Mouse (Mus musculus) midbrain, embryonic 16.5 days (tissue): ENCODE measurements at regions not wholly inside any gene's neighbourhood (a gene's known extent, or its start where the extent isn't known, plus 50 kb on each side); places are given as distances from the start of the nearest gene placed in this dataset.

ENCODE experiments used
- ATAC-seq: fragments of 200-750 bp; cut with Nextera tagmentation; 2 replicates; pipeline ENCODE4 v1.8.0; 2017; ENCODE audit warnings: moderate TSS enrichment
- H3K27ac ChIP-seq: fragments of 300-500 bp; sonication (generic); 2 replicates; pipeline ENCODE4 v1.5.1; 2014; ENCODE audit warnings: mild to moderate bottlenecking, low read length, mixed read lengths
- H3K27me3 ChIP-seq: fragments of 300-500 bp; sonication (generic); 2 replicates; pipeline ENCODE4 v1.6.1; 2014; ENCODE audit warnings: low read depth, low read length, mixed read lengths; ENCODE audit not compliant: control insufficient read depth, insufficient read depth
- H3K36me3 ChIP-seq: fragments of 300-500 bp; sonication (generic); 2 replicates; pipeline ENCODE4 v1.6.1; 2014; ENCODE audit warnings: mild to moderate bottlenecking, low read length, moderate library complexity, mixed read lengths; ENCODE audit not compliant: control insufficient read depth, insufficient read depth
- H3K4me1 ChIP-seq: fragments of 300-500 bp; sonication (generic); 2 replicates; pipeline ENCODE4 v1.6.1; 2014; ENCODE audit warnings: mild to moderate bottlenecking, low read length, mixed read lengths; ENCODE audit not compliant: control insufficient read depth, insufficient read depth
- H3K4me2 ChIP-seq: fragments of 300-500 bp; sonication (generic); 2 replicates; pipeline ENCODE4 v1.6.1; 2014; ENCODE audit warnings: mild to moderate bottlenecking, low read length, mixed read lengths
- H3K4me3 ChIP-seq: fragments of 300-500 bp; sonication (generic); 2 replicates; pipeline ENCODE4 v1.5.1; 2014; ENCODE audit warnings: low read depth, mild to moderate bottlenecking, low read length, moderate library complexity, mixed read lengths
- H3K9ac ChIP-seq: fragments of 300-500 bp; sonication (generic); 2 replicates; pipeline ENCODE4 v1.6.1; 2014; ENCODE audit warnings: low read depth, low read length, mixed read lengths
- H3K9me3 ChIP-seq: fragments of 300-500 bp; sonication (generic); replicated peaks from 2 replicates; pipeline ENCODE4 v1.6.1; 2014; ENCODE audit warnings: mild to moderate bottlenecking, low read length, mixed read lengths; ENCODE audit not compliant: control insufficient read depth, poor library complexity, severe bottlenecking
- WGBS: fragments of 180-500 bp; shearing (Covaris S2); extraction: QIAGEN DNeasy Blood & Tissue Kit; methylation state at CpG from one replicate; pipeline ENCODE4 v1.1.7; 2014; 5-methylcytosine and 5-hydroxymethylcytosine counted together

DNA sequence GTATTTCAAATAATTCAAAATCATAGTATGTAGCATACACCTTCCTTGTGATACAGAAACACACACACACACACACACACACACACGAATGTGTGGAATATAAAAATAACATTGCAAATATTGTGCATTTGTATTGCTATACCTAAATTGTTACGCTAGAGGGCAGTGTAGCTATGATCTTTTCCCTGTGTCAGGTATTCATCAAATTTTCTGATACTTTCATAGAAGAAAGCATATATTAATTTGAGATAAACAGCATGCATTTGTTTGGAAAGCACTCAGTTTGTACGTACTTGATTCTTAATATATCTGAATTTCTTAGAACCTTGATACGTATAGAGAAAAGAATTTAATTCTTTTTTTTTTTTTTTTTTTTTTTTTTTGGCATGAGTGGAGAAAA lies 1700.9 kb upstream of the Sel1l start:
- Histone ChIP-seq H3K27ac (no peak overlapping the region), H3K9ac (no peak overlapping the region), H3K4me3 (no peak overlapping the region), H3K4me2 (no peak overlapping the region), H3K27me3 (no peaks in the 10 kb centered on the region), H3K36me3 (no peaks in the 10 kb centered on the region), H3K4me1 (no peaks in the 10 kb centered on the region), H3K9me3 (no peaks in the 10 kb centered on the region)
- no peak for ATAC-seq
- WGBS = 19% methylated on average over 4 of the region's 4 CpGs

DNA sequence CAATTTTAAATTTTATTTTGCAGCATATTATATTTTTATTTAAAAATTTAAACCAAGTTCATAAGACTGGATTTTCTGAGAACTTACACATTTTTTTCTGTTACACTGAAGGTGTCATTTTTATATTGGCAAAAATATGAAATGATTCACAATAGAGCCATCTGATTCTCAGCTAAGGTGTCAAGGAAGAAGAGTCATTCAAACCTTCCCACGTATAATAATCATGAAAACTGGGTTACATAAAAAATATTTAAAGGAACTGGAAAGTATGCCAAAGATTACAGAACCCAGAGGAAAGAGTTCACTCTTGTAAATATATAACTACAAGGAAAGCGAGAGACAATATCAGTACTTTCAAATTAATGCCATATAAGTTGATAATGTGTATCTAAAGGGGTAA lies 1674.5 kb upstream of the Sel1l start:
- no peak overlapping the region for H3K9ac ChIP-seq
- H3K4me1 ChIP-seq = no peaks in the 10 kb centered on the region
- no peak overlapping the region for H3K4me3 ChIP-seq
- no peaks in the 10 kb centered on the region for H3K27me3 ChIP-seq
- WGBS = 86% methylated on average over 2 of the region's 2 CpGs
- H3K36me3 ChIP-seq = no peaks in the 10 kb centered on the region
- H3K4me2 ChIP-seq = no peak overlapping the region
- no peak for ATAC-seq
- no peaks in the 10 kb centered on the region for H3K9me3 ChIP-seq
- H3K27ac ChIP-seq = no peak overlapping the region

DNA sequence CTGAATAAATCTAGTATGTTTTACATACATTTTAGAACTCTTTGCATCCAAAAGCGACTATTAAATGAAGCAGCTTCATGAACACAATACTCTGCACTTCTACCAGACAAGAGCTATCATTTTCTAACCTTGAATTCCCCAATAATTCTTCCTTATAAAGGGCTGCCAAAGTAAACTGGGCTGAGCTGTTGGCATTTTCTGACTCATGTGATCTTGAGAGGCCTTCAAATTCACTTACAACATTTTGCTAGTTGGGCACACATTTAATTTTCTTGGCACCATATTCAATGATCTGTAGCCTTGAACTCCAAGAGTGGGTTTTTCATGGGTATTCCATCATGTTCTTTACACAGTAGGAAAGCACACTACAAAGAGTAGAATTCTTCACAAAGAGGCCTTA lies 1637.4 kb upstream of the Sel1l start:
- H3K27me3 ChIP-seq = no peaks in the 10 kb centered on the region
- no peak overlapping the region for H3K4me2 ChIP-seq
- H3K4me1 ChIP-seq = no peaks in the 10 kb centered on the region
- no peak overlapping the region for H3K9ac ChIP-seq
- no peak overlapping the region for H3K27ac ChIP-seq
- H3K4me3 ChIP-seq = no peak overlapping the region
- 74% methylated on average over 1 of the region's 1 CpGs for whole genome bisulfite sequencing
- H3K36me3 ChIP-seq = no peaks in the 10 kb centered on the region
- H3K9me3 ChIP-seq = no peaks in the 10 kb centered on the region
- ATAC-seq = no peak

DNA sequence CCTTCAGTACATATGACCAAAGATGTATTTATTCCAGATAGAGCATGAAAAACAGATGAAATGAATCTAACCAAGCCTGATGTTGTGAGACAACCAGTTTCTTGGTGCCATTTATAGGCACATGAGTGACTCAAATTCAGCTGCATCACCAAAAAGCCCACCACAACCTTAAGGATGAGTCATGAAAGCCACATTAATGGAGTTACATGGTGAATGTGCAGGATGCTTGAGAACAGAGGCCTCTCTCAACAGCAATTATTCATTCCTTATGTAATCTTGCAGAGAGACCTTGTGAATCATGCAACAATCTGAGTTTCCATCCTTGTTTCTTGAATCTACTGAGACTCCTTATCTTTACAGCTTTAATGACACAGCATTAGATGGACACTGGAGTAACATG lies 1613.1 kb upstream of the Sel1l start:
- no peak for ATAC-seq
- no peaks in the 10 kb centered on the region for H3K9me3 ChIP-seq

DNA sequence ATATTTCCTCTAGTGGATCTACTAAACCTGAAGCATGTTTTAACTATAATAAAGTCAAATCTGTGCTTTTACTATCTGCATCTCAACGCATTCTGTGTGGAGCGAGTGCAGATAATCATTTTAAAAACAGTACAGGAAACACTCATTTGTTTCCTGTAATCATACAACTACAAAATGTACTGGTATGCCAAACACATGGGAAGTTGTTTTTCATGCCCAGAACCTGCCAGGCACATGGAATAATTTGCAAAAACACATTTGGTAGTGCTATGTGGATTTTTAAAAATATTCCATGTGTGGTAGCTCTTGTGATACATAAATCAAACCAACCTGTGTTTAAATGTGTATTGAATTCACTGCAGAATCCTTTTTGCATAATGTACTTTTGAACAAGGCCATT lies 1600.5 kb upstream of the Sel1l start:
- no peak for ATAC-seq
- Histone ChIP-seq H3K9ac (no peak overlapping the region), H3K4me3 (no peak overlapping the region), H3K36me3 (no peaks in the 10 kb centered on the region), H3K4me2 (no peak overlapping the region), H3K27ac (no peak overlapping the region), H3K4me1 (no peaks in the 10 kb centered on the region), H3K9me3 (no peaks in the 10 kb centered on the region), H3K27me3 (no peaks in the 10 kb centered on the region)
- 88% methylated on average over 2 of the region's 2 CpGs for WGBS

More for the DNA sequence above, 1613.1 kb upstream of the Sel1l start:
- no peak overlapping the region for H3K9ac ChIP-seq
- H3K4me1 ChIP-seq = no peaks in the 10 kb centered on the region
- H3K27ac ChIP-seq = no peak overlapping the region
- H3K4me2 ChIP-seq = no peak overlapping the region
- no peak overlapping the region for H3K4me3 ChIP-seq
- H3K36me3 ChIP-seq = no peaks in the 10 kb centered on the region
- no peaks in the 10 kb centered on the region for H3K27me3 ChIP-seq

DNA sequence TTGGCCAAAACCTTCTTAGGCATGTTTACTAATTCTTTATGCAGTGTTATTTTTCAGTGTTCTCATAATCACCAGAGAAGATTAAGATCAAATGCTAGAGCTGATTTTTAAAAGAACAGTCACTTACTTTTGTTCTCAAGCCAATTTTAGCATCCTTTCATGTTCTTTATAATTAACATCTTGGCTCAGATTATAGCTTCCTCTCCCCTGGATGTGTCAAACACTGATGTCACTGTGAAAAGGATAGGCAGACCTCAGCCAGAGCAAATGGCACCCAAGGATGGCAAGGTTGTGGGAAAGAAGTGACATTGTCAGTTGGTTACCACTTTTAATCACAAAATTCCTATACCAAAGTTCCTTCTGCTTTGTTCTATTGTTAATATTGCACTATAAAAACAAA lies 1580.3 kb upstream of the Sel1l start:
- Histone ChIP-seq H3K4me2 (no peak overlapping the region), H3K4me3 (no peak overlapping the region), H3K9me3 (no peaks in the 10 kb centered on the region), H3K27ac (no peak overlapping the region), H3K9ac (no peak overlapping the region), H3K36me3 (no peaks in the 10 kb centered on the region), H3K4me1 (no peaks in the 10 kb centered on the region), H3K27me3 (no peaks in the 10 kb centered on the region)
- no peak for ATAC-seq

DNA sequence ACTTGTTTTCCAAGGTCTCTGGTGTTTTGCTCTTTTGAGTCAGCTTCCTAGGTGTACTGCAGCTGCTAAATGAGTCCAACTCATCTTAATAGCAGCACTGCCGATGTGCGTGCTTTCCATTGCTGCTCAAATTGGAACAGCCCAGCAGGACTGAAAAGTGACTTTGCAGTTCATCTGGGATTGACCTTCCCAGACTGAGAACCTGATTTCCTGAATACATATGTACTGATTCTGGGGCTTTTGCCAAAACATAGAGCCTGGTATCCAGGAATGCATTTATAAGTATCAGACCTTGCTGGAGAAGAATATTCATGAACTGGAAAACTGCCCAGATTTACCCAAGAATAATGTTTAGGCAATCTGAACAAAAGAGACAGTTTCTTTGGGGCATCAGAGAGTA lies 1579.0 kb upstream of the Sel1l start:
- H3K4me2 ChIP-seq = no peak overlapping the region
- H3K27me3 ChIP-seq = no peaks in the 10 kb centered on the region
- no peak overlapping the region for H3K9ac ChIP-seq
- H3K4me3 ChIP-seq = no peak overlapping the region
- WGBS = 70% methylated on average over 2 of the region's 2 CpGs
- no peak overlapping the region for H3K27ac ChIP-seq
- no peaks in the 10 kb centered on the region for H3K4me1 ChIP-seq
- ATAC-seq = no peak
- no peaks in the 10 kb centered on the region for H3K9me3 ChIP-seq
- no peaks in the 10 kb centered on the region for H3K36me3 ChIP-seq

DNA sequence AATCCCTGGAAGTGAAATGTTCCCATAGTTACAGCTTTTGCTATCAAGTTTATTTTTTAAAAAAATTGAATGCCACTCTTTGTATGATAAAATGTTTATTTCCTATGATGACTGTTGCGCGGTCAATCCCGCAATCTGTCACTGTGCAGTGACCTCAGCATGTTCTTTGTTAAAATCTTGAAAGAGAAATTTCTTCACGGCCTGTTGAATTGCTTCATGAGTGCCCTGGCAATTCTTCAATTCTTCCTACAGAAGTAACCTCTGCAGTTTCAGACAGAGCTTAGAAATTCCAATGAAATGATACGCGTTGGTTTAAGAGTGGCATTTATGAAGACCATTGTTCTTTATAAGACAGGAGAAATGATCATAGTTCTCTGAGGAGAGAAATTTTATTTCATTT lies 1567.4 kb upstream of the Sel1l start:
- no peak overlapping the region for H3K4me3 ChIP-seq
- H3K9ac ChIP-seq = no peak overlapping the region
- no peak overlapping the region for H3K4me2 ChIP-seq
- no peaks in the 10 kb centered on the region for H3K4me1 ChIP-seq
- H3K27ac ChIP-seq = no peak overlapping the region
- ATAC-seq = no peak
- no peaks in the 10 kb centered on the region for H3K36me3 ChIP-seq
- no peaks in the 10 kb centered on the region for H3K9me3 ChIP-seq
- H3K27me3 ChIP-seq = no peaks in the 10 kb centered on the region
- 45% methylated on average over 6 of the region's 6 CpGs for WGBS

DNA sequence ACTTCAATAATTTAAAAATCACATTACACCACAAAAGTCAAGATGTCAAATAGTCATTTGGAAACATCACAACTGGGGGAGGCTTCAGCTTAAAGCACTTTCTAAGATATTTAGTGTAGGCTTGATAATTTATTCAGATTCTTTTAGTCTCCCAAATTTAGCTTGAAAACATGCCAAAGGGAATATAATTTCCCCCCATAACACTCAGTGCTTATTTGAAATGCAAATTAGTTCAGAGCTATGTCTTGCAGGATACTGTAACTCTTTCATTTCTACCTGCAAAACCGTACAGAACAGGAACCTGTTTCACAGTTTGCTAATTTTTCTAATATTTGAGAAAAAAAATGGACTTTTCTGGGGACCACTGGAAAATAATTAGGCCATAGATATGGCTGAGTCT lies 1566.8 kb upstream of the Sel1l start:
- Histone ChIP-seq H3K36me3 (no peaks in the 10 kb centered on the region), H3K27ac (no peak overlapping the region), H3K4me2 (no peak overlapping the region), H3K9me3 (no peaks in the 10 kb centered on the region), H3K4me3 (no peak overlapping the region), H3K9ac (no peak overlapping the region), H3K27me3 (no peaks in the 10 kb centered on the region), H3K4me1 (no peaks in the 10 kb centered on the region)
- ATAC-seq = no peak
- WGBS = 60% methylated on average over 1 of the region's 1 CpGs

DNA sequence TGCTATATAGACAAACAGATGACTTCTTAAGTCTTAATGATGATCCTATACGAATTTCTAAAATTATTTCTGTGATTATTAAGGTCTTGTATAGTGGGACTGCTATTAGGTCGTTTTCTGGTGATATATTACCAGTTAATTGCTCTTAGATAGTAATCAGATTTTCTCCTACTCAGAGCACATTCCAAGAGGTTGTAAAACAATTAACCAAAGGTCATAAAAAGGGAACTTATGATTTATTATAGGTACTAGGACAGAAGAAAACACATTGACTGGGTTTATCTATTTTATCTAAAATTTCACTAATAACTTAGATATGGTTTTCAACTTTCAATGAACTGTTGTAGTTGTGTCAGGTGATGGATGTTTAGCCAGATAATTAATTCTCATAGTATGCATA lies 1536.6 kb upstream of the Sel1l start:
- H3K9me3 ChIP-seq = no peaks in the 10 kb centered on the region
- H3K36me3 ChIP-seq = no peaks in the 10 kb centered on the region
- H3K4me3 ChIP-seq = no peak overlapping the region
- ATAC-seq = no peak
- no peaks in the 10 kb centered on the region for H3K4me1 ChIP-seq
- H3K27me3 ChIP-seq = no peaks in the 10 kb centered on the region
- WGBS = 49% methylated on average over 2 of the region's 2 CpGs
- H3K9ac ChIP-seq = no peak overlapping the region
- no peak overlapping the region for H3K27ac ChIP-seq
- no peak overlapping the region for H3K4me2 ChIP-seq
